Mouse (Mus musculus) ES-Bruce4 (cell line): Measurements from ENCODE around the gene Med20.

Experiments
- EP300 ChIP-seq: IDR thresholded peaks from 2 replicates; pipeline ENCODE4 v1.6.1; 2011; ENCODE audit warnings: low read depth, low read length; ENCODE audit not compliant: insufficient read depth
- POLR2A ChIP-seq: IDR thresholded peaks from one replicate; pipeline ENCODE4 v1.8.1; 2011; ENCODE audit warnings: low read length; ENCODE audit not compliant: insufficient read depth

DNA sequence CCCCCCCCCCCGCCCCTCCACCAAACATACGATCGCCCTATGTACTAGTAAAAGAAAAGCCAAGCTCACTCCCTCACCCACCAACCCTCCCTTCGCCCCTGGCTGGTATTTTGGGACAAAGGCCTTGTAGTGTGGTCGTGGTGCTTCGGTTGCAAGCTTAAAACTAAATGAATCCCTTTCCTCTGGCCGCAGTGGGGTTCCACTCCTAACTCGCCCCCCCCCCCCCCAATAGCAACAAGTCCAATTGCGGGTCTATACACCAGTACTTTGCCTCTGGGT, 16.5 kb upstream of the Med20 start:
- TF ChIP-seq POLR2A (no peak), EP300 (no peak)
